Mouse (Mus musculus): ENCODE measurements at regions not wholly inside any gene's neighbourhood (a gene's known extent, or its start where the extent isn't known, plus 50 kb on each side); places are given as distances from the start of the nearest gene placed in this dataset.
A peak's percentile ranks its signal among the peaks of the same experiment; 100 is the strongest.

DNA sequence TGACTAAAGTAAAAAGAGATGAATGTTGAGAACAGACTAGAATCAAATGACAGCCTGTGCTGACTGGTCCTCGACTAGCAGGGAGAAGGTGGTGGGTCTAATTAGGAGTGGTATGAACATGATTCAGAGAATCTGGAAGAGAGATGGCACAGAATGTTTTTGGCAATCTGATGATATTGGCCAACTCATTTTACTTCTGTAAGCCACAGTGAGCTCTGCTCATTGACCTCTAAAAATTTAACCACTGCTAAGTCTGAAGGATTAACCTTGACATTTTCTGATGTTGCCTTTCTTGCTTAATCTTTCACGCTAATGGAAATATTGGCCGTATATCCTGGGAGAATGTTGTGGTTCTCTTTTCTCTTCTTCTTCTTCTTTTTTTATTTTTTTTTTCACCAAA lies 1041.6 kb upstream of the Got2 start:
- DNase-seq: no peak

DNA sequence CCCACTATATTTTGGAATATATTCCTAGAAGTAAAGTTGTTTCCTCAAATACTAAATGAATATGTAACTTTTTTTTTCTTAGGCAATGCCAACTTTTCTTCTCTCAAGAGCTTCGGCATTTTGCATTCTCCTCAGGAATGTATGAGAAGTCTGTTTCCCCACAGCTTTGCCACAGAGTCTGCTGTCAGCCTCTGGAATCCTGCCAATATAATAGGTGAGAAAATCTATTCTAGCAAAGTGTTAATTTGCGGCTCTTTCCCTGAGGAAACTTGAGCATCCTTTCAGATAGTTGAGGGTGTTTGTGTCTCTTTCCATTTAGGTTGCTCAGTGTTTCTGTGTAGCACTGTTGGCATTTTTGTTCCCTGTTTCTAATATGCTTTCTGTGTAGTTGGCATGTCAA lies 992.6 kb upstream of the Got2 start:
- DNase-seq: no peak

DNA sequence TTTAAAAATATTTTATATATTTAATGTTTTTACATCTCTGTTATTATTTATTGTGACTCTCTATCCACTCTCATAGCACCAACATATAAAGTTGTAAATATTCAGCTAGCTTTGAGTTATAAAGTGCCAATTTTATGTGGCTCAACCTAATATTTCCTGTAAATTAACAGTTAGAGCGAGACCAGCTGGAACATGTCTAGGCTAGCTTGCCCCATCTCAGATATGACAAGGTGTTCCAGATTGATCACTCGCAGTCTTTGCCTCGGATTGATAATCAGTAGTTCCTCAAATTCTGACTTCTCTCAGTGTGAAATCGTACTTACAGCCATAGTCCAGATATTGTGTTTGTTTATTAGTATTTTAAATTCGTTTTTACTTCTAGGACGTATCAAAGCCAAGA lies 990.4 kb upstream of the Got2 start:
- no peak for DNase-seq

DNA sequence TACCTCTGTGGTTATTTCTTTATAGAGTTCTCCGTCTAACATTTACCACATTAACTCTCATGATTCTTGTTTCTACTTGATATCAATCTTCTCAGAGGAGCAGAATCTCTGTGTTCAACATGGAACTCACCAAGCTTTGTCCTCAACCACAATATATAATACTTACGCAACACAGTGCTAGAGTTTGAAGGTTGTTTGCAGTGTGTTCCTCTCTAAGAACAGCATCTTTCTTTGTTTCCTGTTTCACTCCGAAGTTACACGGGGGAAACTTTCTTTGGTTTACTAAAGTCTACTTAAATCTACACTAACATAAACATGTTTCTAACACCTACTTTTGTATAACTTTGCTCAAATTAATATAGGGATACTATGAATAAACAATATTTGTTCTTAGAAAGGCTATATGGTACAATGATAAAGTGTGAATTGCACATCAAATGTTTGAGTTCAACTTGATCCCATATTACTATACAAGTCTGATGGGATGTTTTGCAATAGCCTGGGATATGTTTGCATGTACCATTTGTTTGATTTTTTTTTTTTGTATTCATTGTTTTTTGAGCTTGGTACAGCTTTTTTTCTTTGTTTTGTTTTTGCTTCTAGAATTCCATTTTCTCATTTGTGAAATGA lies 985.2 kb upstream of the Got2 start:
- no peak for DNase-seq

- no peak for DNase-seq
Measured at GRCm38 (mm10) chr8:96868178-96869080, 980.1 kb upstream of the Got2 start.

- DNase-seq: no peak
Measured at GRCm38 (mm10) chr8:96864606-96865005, 976.3 kb upstream of the Got2 start.

DNA sequence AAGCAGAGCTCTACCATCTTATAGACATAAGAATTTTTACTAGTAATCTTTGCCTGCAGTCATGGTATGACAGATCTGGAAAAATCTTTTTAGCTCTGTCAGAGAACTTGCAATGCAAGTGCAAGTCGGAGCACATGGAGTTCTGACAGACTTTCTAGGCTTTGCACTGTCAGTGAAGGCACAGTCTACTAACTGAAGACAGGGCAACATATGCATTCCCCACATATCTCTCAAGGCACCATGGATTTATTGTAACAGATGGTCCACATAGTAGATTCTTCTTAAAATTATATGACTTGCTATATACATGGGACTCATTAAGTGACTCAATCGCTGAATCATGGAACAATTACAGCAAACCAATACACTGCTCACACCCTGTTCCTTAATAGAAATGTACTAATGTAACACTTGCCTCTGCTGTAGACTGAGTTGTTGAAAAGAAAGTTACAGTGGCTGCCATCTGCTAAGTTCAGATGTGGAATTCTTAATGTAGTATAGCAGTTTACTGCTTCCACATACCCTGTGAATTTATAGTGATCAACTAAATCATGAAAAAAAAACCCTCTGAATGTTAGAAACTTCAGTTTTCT lies 972.6 kb upstream of the Got2 start:
- no peak for DNase-seq

GRCm38 (mm10) chr8:96843566-96843965 lies 955.2 kb upstream of the Got2 start:
- DNase-seq: peak; percentile 67

- no peak for DNase-seq
Measured at GRCm38 (mm10) chr8:96835532-96835931, 947.2 kb upstream of the Got2 start.

DNA sequence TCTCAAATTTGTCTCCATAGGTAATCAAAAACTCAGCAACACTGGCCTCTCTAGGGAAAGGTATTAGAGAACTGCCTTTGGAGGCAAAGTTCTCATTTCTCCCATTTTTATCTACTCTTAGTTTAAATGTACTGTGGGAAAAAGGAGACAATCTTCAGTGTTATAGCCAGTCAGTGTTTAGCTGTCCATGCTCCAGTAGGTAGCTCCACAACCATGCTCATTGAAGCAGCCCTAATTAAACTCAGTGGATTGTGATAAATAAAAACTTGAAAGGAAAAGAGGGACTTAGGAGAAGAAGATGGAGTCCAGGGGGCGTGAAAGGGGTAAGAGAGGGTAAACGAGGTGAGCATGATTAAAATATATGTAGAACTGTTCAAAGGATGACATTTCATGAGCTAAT lies 946.3 kb upstream of the Got2 start:
- DNase-seq: no peak

- no peak for DNase-seq
Measured at GRCm38 (mm10) chr8:96829253-96829652, 940.9 kb upstream of the Got2 start.

GRCm38 (mm10) chr8:96810550-96810949 lies 922.2 kb upstream of the Got2 start:
- DNase-seq: no peak
